Comparison of ENCODE assay signal across 8 mouse cellular contexts in genomic region chr10:126980933-126981530, GRCm38 (mm10). TPM values are rescaled to one million over a fixed set of nuclear protein-coding genes. Genes with fewer than 3 reads are reported as not detected.
DNase-seq lines count a peak whose midpoint lies in the region; ATAC-seq and TF ChIP-seq lines count a peak whose summit lies in the region.

No protein-coding gene starts in this region.

- peak overlapping the region; percentile 88 for H3K4me3 ChIP-seq in heart, adult 2 months
- peak overlapping the region; percentile 97 for H3K4me3 ChIP-seq in limb, embryonic 14.5 days (replicated peaks; ENCODE audit: low read length)
- H3K4me3 ChIP-seq in stomach, postnatal 0 days (ENCODE audit: low read depth, low read length) = peak overlapping the region; percentile 97

- TF ChIP-seq EP300 in heart, adult 2 months (IDR thresholded peaks at IDR 0.05; ENCODE audit: insufficient read depth, low read depth, low read length) = no peak
- no peak for TF ChIP-seq EP300 in stomach, postnatal 0 days (optimal IDR thresholded peaks at IDR 0.05)

- no peaks in the 10 kb centered on the region; the same call in 1 of the 2 replicates for H3K36me3 ChIP-seq in heart, adult 2 months (ENCODE audit: control insufficient read depth, insufficient read depth, low read length)
- peaks cover 21% of the 10 kb centered on the region for H3K36me3 ChIP-seq in limb, embryonic 14.5 days (ENCODE audit: control insufficient read depth, insufficient read depth, low read length)
- H3K36me3 ChIP-seq in stomach, postnatal 0 days (ENCODE audit: control insufficient read depth, insufficient read depth, low read length) = peaks cover 4% of the 10 kb centered on the region; the same call in 1 of the 2 replicates

- intact Hi-C loops in heart, adult 2 months (cut with DNase I) = no loop called here

- peak overlapping the region; percentile 98 for H3K4me2 ChIP-seq in limb, embryonic 14.5 days (replicated peaks; ENCODE audit: low read depth, low read length, severe bottlenecking)
- H3K4me2 ChIP-seq in stomach, postnatal 0 days (replicated peaks; ENCODE audit: low read depth) = peak overlapping the region; percentile 83

- peaks cover 33% of the 10 kb centered on the region for H3K4me1 ChIP-seq in heart, adult 2 months (ENCODE audit: control insufficient read depth, insufficient read depth, low read length)
- peaks cover 58% of the 10 kb centered on the region for H3K4me1 ChIP-seq in limb, embryonic 14.5 days (ENCODE audit: control insufficient read depth, insufficient read depth, low read length)
- H3K4me1 ChIP-seq in stomach, postnatal 0 days (replicated peaks; ENCODE audit: control insufficient read depth, insufficient read depth) = peaks cover 25% of the 10 kb centered on the region

- peak overlapping the region; percentile 100 for H3K27ac ChIP-seq in heart, adult 2 months
- peak overlapping the region; percentile 99 for H3K27ac ChIP-seq in limb, embryonic 14.5 days (replicated peaks; ENCODE audit: low read depth, low read length)
- H3K27ac ChIP-seq in stomach, postnatal 0 days (replicated peaks) = peak overlapping the region; percentile 100

- no peak for TF ChIP-seq POLR2A in heart, adult 2 months (IDR thresholded peaks at IDR 0.05; ENCODE audit: insufficient read depth, low read depth, low read length)
- TF ChIP-seq POLR2A in limb, embryonic 14.5 days (IDR thresholded peaks at IDR 0.05; ENCODE audit: borderline replicate concordance, extremely low read depth, insufficient read depth, insufficient read length) = no peak

- H3K79me2 ChIP-seq in heart, adult 2 months (replicated peaks; ENCODE audit: control insufficient read depth, insufficient read depth, low read length) = peaks cover 16% of the 10 kb centered on the region

- H3K9ac ChIP-seq in heart, adult 2 months (ENCODE audit: low read depth, low read length) = peak overlapping the region; percentile 98
- H3K9ac ChIP-seq in limb, embryonic 14.5 days (ENCODE audit: low read depth, low read length, severe bottlenecking) = peak overlapping the region; percentile 99
- peak overlapping the region; percentile 99 for H3K9ac ChIP-seq in stomach, postnatal 0 days (ENCODE audit: low read length)

- TF ChIP-seq CTCF in heart, adult 2 months (IDR thresholded peaks at IDR 0.05) = no peak
- no peak for TF ChIP-seq CTCF in stomach, postnatal 0 days (IDR thresholded peaks at IDR 0.05; ENCODE audit: low read depth)

- no peak for DNase-seq in heart, adult 2 months
- DNase-seq in heart, adult 8-10 months (ENCODE audit: low spot score) = no peak
- DNase-seq in thymus, postnatal 25 days = peak; percentile 4
- DNase-seq in thymus, postnatal 4 days = no peak
- no peak for DNase-seq in limb, embryonic 14.5 days (ENCODE audit: low spot score)
- DNase-seq in stomach, postnatal 0 days (ENCODE audit: low spot score) = no peak
- no peak for DNase-seq in testis, postnatal 10 days (ENCODE audit: low spot score)
- no peak for DNase-seq in kidney, postnatal 10 days

- H3K27me3 ChIP-seq in heart, adult 2 months (ENCODE audit: control insufficient read depth, insufficient read depth, low read length) = no peaks in the 10 kb centered on the region
- H3K27me3 ChIP-seq in limb, embryonic 14.5 days (ENCODE audit: control insufficient read depth, insufficient read depth, low read length) = no peaks in the 10 kb centered on the region
- H3K27me3 ChIP-seq in stomach, postnatal 0 days (ENCODE audit: control insufficient read depth, insufficient read depth, low read length) = no peaks in the 10 kb centered on the region

- WGBS in heart, adult 2 months = 5% methylated on average over 11 of the region's 11 CpGs
- WGBS in limb, embryonic 14.5 days = 10% methylated on average over 11 of the region's 11 CpGs
- WGBS in stomach, postnatal 0 days = 7% methylated on average over 11 of the region's 11 CpGs

- ATAC-seq in limb, embryonic 14.5 days (ENCODE audit: low FRiP score, low read depth) = no peak
- no peak for ATAC-seq in stomach, postnatal 0 days (ENCODE audit: low FRiP score, low TSS enrichment)

- H3K9me3 ChIP-seq in limb, embryonic 14.5 days (ENCODE audit: control insufficient read depth, low read length) = no peaks in the 10 kb centered on the region
- no peaks in the 10 kb centered on the region for H3K9me3 ChIP-seq in stomach, postnatal 0 days (ENCODE audit: control insufficient read depth, low read length)

RNA-seq across cellular contexts. Expression of gene Ctdsp2, which starts 2.5 kb away (rescaled TPM):
- total RNA-seq in heart, adult 2 months (2021) = 100 to 1,000 TPM in 1 of 2 experiments, 10 to 100 TPM in 1; 82.2 to 108 TPM
- polyA plus RNA-seq in heart, adult 2 months (2012; rRNA removed) = 85.6 and 114 TPM in 2 replicates
- 100 to 1,000 TPM in 2 of 4 experiments, 10 to 100 TPM in 2; 84.6 to 110 (median 95.0) TPM for total RNA-seq in heart, adult 8-10 months (2022)
- 230 and 284 TPM in 2 replicates for polyA plus RNA-seq in limb, embryonic 14.5 days (2012; rRNA removed)
- polyA plus RNA-seq in limb, embryonic 14.5 days (2014; fragmentation: Nextera tagmentation; extraction: Ambion mirVana) = 143 and 153 TPM in 2 replicates
- 29.1 and 33.0 TPM in 2 replicates for polyA plus RNA-seq in stomach, postnatal 0 days (2015; fragmentation: Nextera tagmentation; extraction: Ambion mirVana)

RNA-seq across cellular contexts. Expression of gene Avil, which starts 19.5 kb away (rescaled TPM):
- under 1 TPM; 0.34 to 0.48 TPM for total RNA-seq in heart, adult 2 months (2021)
- 0.26 and 0.29 TPM in 2 replicates for polyA plus RNA-seq in heart, adult 2 months (2012; rRNA removed)
- total RNA-seq in heart, adult 8-10 months (2022) = under 1 TPM; 0.32 to 0.87 (median 0.42) TPM
- polyA plus RNA-seq in limb, embryonic 14.5 days (2012; rRNA removed) = 0.35 and 0.45 TPM in 2 replicates
- polyA plus RNA-seq in limb, embryonic 14.5 days (2014; fragmentation: Nextera tagmentation; extraction: Ambion mirVana) = 0.22 and 0.28 TPM in 2 replicates
- 10.7 and 12.3 TPM in 2 replicates for polyA plus RNA-seq in stomach, postnatal 0 days (2015; fragmentation: Nextera tagmentation; extraction: Ambion mirVana)

RNA-seq across cellular contexts. Expression of gene Tsfm, which starts 49.6 kb away (rescaled TPM):
- 10 to 100 TPM; 50.8 to 58.7 TPM for total RNA-seq in heart, adult 2 months (2021)
- polyA plus RNA-seq in heart, adult 2 months (2012; rRNA removed) = 40.0 and 42.4 TPM in 2 replicates
- 10 to 100 TPM; 50.9 to 67.0 (median 55.9) TPM for total RNA-seq in heart, adult 8-10 months (2022)
- 55.8 and 59.7 TPM in 2 replicates for polyA plus RNA-seq in limb, embryonic 14.5 days (2012; rRNA removed)
- polyA plus RNA-seq in limb, embryonic 14.5 days (2014; fragmentation: Nextera tagmentation; extraction: Ambion mirVana) = 65.2 and 69.0 TPM in 2 replicates
- 58.9 and 61.3 TPM in 2 replicates for polyA plus RNA-seq in stomach, postnatal 0 days (2015; fragmentation: Nextera tagmentation; extraction: Ambion mirVana)
